Mouse (Mus musculus) heart, postnatal 25 days (tissue): ENCODE data around the gene H2-T23. TPM values are rescaled to one million over a fixed set of nuclear protein-coding genes. Genes with fewer than 3 reads are reported as not detected.

Experiments used
- DNase-seq: peaks from one replicate; pipeline ENCODE4 v3.0.0; 2022; ENCODE audit warnings: low spot score
- intact Hi-C: fragments of 180-260 bp; cut with DNase I; formaldehyde crosslinking; loops from one replicate; pipeline ENCODE4 v1.15.1; 2025
- total RNA-seq, 2 experiments: library from RNA; stranded (reverse); gene quantifications; 2 replicates each; pipeline ENCODE4 v1.2.3; 2021

The H2-T23 gene
- total RNA-seq, 2 experiments from 2014 or later = 20.2 to 25.6 TPM

GRCm38 (mm10) chr17:35996949-35997348 lies 35.7 kb downstream of the H2-T23 start:
- intact Hi-C loops = loop anchor here (1.0 to 5.0 kb wide), 2 partner anchors 38 to 115 kb away; no protein-coding TSS in a partner anchor
- DNase-seq = peak; percentile 84

GRCm38 (mm10) chr17:35994879-35995240 lies 37.8 kb downstream of the H2-T23 start:
- intact Hi-C loops = loop anchor here (5.0 kb wide), 1 partner anchor 117 kb away; no protein-coding TSS in a partner anchor
- no peak for DNase-seq

- intact Hi-C loops = no loop called here
Observed at GRCm38 (mm10) chr17:35994175-35994878, 38.3 kb downstream of the H2-T23 start.

GRCm38 (mm10) chr17:35993675-35994074 lies 39.0 kb downstream of the H2-T23 start:
- DNase-seq = peak; percentile 44
- intact Hi-C loops = loop anchor here (1.0 kb wide), 1 partner anchor 56 kb away; no protein-coding TSS in a partner anchor

More at GRCm38 (mm10) chr17:35994175-35994878, 38.3 kb downstream of the H2-T23 start:
- peak; percentile 63 for DNase-seq

- intact Hi-C loops = no loop called here
- DNase-seq = peak; percentile 31
Observed at GRCm38 (mm10) chr17:35991781-35992180, 40.9 kb downstream of the H2-T23 start.

GRCm38 (mm10) chr17:35981776-35982175 lies 50.9 kb downstream of the H2-T23 start:
- no peak for DNase-seq
- intact Hi-C loops = loop anchor here (5.0 to 10.0 kb wide), 2 partner anchors 59 to 147 kb away; partner anchors contain the start of gene Tubb5

GRCm38 (mm10) chr17:35980363-35980754 lies 52.3 kb downstream of the H2-T23 start:
- DNase-seq = peak; percentile 44
- intact Hi-C loops = loop anchor here (5.0 to 10.0 kb wide), 2 partner anchors 58 to 146 kb away; partner anchors contain the start of gene Tubb5

Other genes with a start within 250 kb of the H2-T23 start
- gene Ier3, start 211.2 kb downstream of the H2-T23 start, total RNA-seq = 10 to 100 TPM; 21.7 to 39.7 TPM
- 100 to 1,000 TPM; 125 to 141 TPM for gene Flot1, start 209.6 kb downstream of the H2-T23 start, total RNA-seq
- gene Tubb5, start 194.5 kb downstream of the H2-T23 start, total RNA-seq = 100 to 1,000 TPM; 102 to 103 TPM
- gene Mdc1, start 191.3 kb downstream of the H2-T23 start, total RNA-seq = 10 to 100 TPM; 11.8 to 14.6 TPM
- 1 to 10 TPM; 2.3 to 2.8 TPM for gene Nrm, start 171.5 kb downstream of the H2-T23 start, total RNA-seq
- 10 to 100 TPM; 11.9 to 16.6 TPM for gene Ppp1r18, start 167.3 kb downstream of the H2-T23 start, total RNA-seq
- 10 to 100 TPM; 19.2 to 20.1 TPM for gene Dhx16, start 153.0 kb downstream of the H2-T23 start, total RNA-seq
- gene 2310061I04Rik, start 135.4 kb downstream of the H2-T23 start, total RNA-seq = 100 to 1,000 TPM; 112 to 116 TPM
- 1 to 10 TPM; 7.7 TPM for gene Atat1, start 122.8 kb downstream of the H2-T23 start, total RNA-seq
- gene Mrps18b, start 116.5 kb downstream of the H2-T23 start, total RNA-seq = 10 to 100 TPM; 51.7 to 55.3 TPM
- gene Ppp1r10, start 116.4 kb downstream of the H2-T23 start, total RNA-seq = 10 to 100 TPM; 30.4 to 34.5 TPM
- 10 to 100 TPM; 64.2 to 66.6 TPM for gene Abcf1, start 63.1 kb downstream of the H2-T23 start, total RNA-seq
- gene Gnl1, start 53.0 kb downstream of the H2-T23 start, total RNA-seq = 10 to 100 TPM; 26.4 to 26.6 TPM
- 1 to 10 TPM; 3.8 to 4.4 TPM for gene Prr3, start 52.6 kb downstream of the H2-T23 start, total RNA-seq
- 1 to 10 TPM; 7.4 to 7.5 TPM for gene H2-T24, start 12.3 kb downstream of the H2-T23 start, total RNA-seq
- gene H2-T22, start 9.9 kb upstream of the H2-T23 start, total RNA-seq = 1 to 10 TPM; 7.4 to 7.8 TPM
- gene Gm6034, start 10.1 kb upstream of the H2-T23 start, total RNA-seq = not detected
- gene Gm11127, start 25.5 kb upstream of the H2-T23 start, total RNA-seq = 1 to 10 TPM; 2.6 to 2.9 TPM
- gene Gm19684, start 88.8 kb upstream of the H2-T23 start, total RNA-seq = not detected
- gene Gm7030, start 96.6 kb upstream of the H2-T23 start, total RNA-seq = not detected
- gene Gm8909, start 135.7 kb upstream of the H2-T23 start, total RNA-seq = not detected
- gene H2-T3, start 157.4 kb upstream of the H2-T23 start, total RNA-seq = not detected
- gene Rpp21, start 225.2 kb upstream of the H2-T23 start, total RNA-seq = 10 to 100 TPM; 35.9 to 36.8 TPM
- gene Trim39, start 239.4 kb upstream of the H2-T23 start, total RNA-seq = 1 to 10 TPM; 5.7 to 7.0 TPM